Mouse (Mus musculus) small intestine, adult 2 months (tissue): ENCODE data around the gene Crip1. TPM values are rescaled to one million over a fixed set of nuclear protein-coding genes. Genes with fewer than 3 reads are reported as not detected.
A peak's percentile ranks its signal among the peaks of the same experiment; 100 is the strongest.

Source experiments
- H3K27ac ChIP-seq: fragments of 200-500 bp; 2 replicates; pipeline ENCODE4 v1.5.1; 2012; ENCODE audit warnings: low read depth, low read length, control low read depth, inconsistent platforms; ENCODE audit not compliant: insufficient read depth
- H3K27me3 ChIP-seq: fragments of 200-500 bp; 2 replicates; pipeline ENCODE4 v1.6.1; 2012; ENCODE audit warnings: mild to moderate bottlenecking, moderate library complexity, low read length, inconsistent platforms; ENCODE audit not compliant: control insufficient read depth, insufficient read depth
- H3K36me3 ChIP-seq: fragments of 200-500 bp; 2 replicates; pipeline ENCODE4 v1.6.1; 2012; ENCODE audit warnings: mild to moderate bottlenecking, low read length, control low read depth, inconsistent platforms; ENCODE audit not compliant: control insufficient read depth, insufficient read depth
- H3K4me1 ChIP-seq: fragments of 200-500 bp; 2 replicates; pipeline ENCODE4 v1.6.1; 2012; ENCODE audit warnings: low read length, inconsistent platforms, mixed read lengths; ENCODE audit not compliant: control insufficient read depth, insufficient read depth, insufficient read length
- H3K4me3 ChIP-seq: fragments of 200-500 bp; 2 replicates; pipeline ENCODE4 v1.5.1; 2012; ENCODE audit warnings: low read depth, mild to moderate bottlenecking, control low read depth, inconsistent platforms, low read length, moderate library complexity
- CTCF ChIP-seq: fragments of 200-500 bp; IDR thresholded peaks from 2 replicates; pipeline ENCODE4 v1.5.1; 2012; ENCODE audit warnings: low read depth, mild to moderate bottlenecking, control low read depth, inconsistent platforms, low read length, moderate library complexity, mixed read lengths; ENCODE audit not compliant: insufficient replicate concordance, insufficient read length; ENCODE audit errors: extremely low read depth
- POLR2A ChIP-seq: fragments of 200-500 bp; IDR thresholded peaks from 2 replicates; pipeline ENCODE4 v1.6.1; 2012; ENCODE audit warnings: low read depth, mild to moderate bottlenecking, control low read depth, inconsistent platforms, low read length, moderate library complexity
- WGBS: fragments of 180-500 bp; shearing (Covaris S2); methylation state at CpG from one replicate; pipeline ENCODE4 v1.1.7; 2018; 5-methylcytosine and 5-hydroxymethylcytosine counted together
- polyA plus RNA-seq: library from polyadenylated mRNA; depleted of rRNA; stranded (reverse); fragments of >200 nt; gene quantifications from 2 replicates; pipeline ENCODE4 v1.2.3, GENCODE M21; 2012

The Crip1 gene
- polyA plus RNA-seq, 1 experiment, result 16,576 TPM

DNA sequence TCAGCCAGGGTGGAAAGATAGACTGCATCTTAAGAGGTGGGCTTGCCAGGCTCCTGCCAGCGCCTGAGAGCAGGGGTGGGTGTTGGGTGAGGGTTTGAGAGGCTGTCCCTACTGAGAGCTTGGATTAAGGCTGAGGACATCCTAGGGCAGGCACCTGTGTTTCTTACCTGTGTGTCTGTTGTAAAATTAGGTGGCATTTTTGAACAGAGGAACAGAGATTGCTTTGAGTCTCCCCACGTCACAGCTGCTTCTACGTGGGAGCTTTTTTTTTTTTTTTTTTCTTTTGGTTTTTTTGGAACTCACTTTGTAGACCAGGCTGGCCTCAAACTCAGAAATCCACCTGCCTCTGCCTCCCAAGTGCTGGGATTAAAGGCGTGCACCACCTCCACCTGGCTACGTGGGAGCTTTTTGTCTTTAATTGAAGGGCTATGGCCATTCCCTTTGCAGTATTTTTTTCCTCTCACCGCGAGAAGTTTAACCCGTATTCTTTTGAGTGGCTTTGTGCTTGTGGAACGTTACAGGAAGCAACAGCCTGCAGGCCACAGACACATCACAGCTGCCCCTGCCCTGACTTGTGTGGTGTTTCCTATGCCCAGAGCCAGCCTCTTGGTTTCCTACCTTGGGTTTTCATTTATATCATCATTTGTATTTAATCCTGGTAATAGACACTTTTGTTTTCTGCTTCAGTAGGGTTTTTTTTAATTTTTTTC, 44.7 kb upstream of the Crip1 start:
- peaks cover 13% of the 10 kb centered on the region for H3K4me1 ChIP-seq
- TF ChIP-seq POLR2A (no peak), CTCF (no peak)
- H3K4me3 ChIP-seq, result no peak overlapping the region
- H3K27me3 ChIP-seq, result no peaks in the 10 kb centered on the region; the same call in 1 of the 2 replicates
- H3K36me3 ChIP-seq, result no peaks in the 10 kb centered on the region
- H3K27ac ChIP-seq, result no peak overlapping the region
- 80% methylated on average over 9 of the region's 9 CpGs for WGBS

DNA sequence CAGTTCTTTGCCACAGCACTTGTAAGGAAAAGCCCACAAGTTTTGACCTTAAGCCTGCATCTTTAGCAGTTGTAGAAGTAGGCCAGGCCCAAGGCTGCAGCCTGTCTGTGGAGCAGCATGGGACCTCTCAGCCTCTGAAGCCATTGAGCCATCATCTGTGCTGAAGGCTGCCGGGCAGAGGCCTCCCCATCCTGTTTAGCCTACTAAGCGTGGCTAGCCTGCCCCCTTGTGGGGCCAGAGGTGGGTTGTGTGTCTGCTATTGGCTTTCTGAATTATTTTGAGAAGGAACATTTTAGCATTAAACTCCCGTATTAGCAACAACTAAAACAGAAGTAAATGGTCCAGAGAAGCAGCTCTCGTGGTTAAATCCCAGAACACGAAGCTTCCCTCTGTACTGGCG, 43.7 kb upstream of the Crip1 start:
- H3K27me3 ChIP-seq, result no peaks in the 10 kb centered on the region; the same call in 1 of the 2 replicates
- WGBS, result 62% methylated on average over 6 of the region's 6 CpGs
- no peaks in the 10 kb centered on the region for H3K36me3 ChIP-seq
- no peak overlapping the region for H3K4me3 ChIP-seq
- peak; percentile 63; the same call in 1 of the 2 replicates for TF ChIP-seq CTCF
- no peak for TF ChIP-seq POLR2A
- H3K4me1 ChIP-seq, result peaks cover 12% of the 10 kb centered on the region
- H3K27ac ChIP-seq, result no peak overlapping the region

DNA sequence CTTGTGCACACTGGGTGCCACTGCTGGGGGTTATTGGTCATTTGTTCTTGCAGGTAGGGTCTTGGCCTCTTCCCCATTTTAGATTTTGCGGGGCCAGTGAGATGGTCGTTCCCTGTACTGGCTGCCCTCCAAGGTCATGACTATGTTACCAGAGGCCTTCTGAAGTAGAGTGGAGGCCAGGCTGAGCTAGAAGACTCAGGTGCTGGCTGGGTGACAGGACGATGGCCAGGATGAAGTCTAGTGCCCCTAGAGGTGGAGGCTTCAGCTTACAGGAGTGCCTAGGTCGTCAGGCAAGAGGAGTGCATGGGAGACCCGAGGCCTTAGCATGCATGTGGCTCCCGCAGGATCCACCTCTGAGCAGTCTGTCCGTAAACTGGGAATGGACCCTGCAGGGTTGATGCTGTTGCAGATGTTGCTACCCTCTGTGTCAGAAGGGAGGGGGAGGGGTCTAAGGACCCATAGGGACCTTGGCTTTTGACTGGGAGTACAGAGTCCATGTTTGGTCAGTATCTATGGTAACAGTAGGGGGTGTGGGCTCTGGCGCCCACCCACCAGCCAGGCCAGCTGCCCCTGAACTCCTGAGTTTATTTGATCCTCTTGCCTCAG, 42.2 kb upstream of the Crip1 start:
- no peaks in the 10 kb centered on the region for H3K36me3 ChIP-seq
- no peaks in the 10 kb centered on the region for H3K27me3 ChIP-seq
- 65% methylated on average over 8 of the region's 8 CpGs for WGBS
- no peak overlapping the region for H3K27ac ChIP-seq
- no peak overlapping the region for H3K4me3 ChIP-seq
- H3K4me1 ChIP-seq, result peaks cover 7% of the 10 kb centered on the region
- TF ChIP-seq POLR2A, result no peak
- peak; percentile 25; the same call in 1 of the 2 replicates for TF ChIP-seq CTCF

DNA sequence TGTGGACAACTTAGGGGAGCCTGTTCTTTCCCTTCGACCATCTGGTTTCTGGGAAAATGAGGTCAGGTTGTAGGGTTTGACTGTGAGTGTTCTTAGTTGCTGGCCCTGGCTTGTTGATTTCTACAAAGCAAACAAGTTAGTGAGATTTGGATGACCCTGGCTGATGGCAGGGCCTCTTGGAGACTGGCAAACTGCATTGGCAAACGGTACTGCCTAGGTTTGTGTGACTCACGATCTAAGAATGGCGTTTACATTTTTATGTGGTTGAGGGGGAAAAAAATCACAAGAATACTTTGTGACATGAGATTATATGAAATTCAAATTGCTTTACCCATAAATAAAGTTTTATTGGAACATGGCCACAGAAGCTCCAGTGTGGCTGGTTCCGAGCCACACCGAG, 39.7 kb upstream of the Crip1 start:
- Histone ChIP-seq H3K4me1 (peaks cover 10% of the 10 kb centered on the region), H3K27ac (no peak overlapping the region), H3K4me3 (no peak overlapping the region), H3K36me3 (no peaks in the 10 kb centered on the region), H3K27me3 (no peaks in the 10 kb centered on the region)
- 70% methylated on average over 6 of the region's 6 CpGs for WGBS
- no peak for TF ChIP-seq POLR2A

DNA sequence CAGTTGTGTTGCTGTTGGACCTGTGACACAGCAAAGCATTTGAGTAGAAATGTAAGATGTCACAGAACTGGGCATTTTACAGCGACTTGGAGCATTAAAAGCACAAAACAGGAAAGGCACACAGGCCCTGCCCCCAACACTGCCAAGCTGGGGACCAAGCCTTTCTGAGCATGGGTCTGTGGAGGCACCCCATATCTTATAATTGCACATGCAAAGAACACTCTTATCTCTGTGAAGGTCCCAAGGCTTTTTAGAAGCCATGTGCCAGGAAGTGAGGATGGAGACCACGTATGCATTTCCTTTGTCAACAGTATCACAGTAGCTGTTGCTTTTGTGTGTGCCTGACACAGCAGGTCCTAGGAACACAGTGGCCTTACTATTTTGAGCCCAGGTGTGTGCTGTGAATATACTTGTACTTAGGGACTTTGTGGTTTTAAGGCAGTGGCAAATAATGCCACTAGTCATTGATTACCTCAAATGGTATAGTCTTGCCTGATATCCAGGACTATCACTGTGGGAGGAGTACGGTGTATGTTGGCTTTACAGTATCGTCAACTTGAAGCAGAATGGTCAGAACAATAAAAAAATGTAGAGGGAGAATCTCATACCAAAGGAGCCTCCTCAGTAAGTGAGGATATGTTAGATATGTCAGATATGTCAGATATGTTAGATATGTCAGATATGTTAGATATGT, 38.5 kb upstream of the Crip1 start:
- 68% methylated on average over 4 of the region's 4 CpGs for WGBS
- no peak overlapping the region for H3K4me3 ChIP-seq
- H3K27ac ChIP-seq, result no peak overlapping the region
- H3K36me3 ChIP-seq, result no peaks in the 10 kb centered on the region
- TF ChIP-seq POLR2A (no peak), CTCF (no peak)
- no peaks in the 10 kb centered on the region for H3K27me3 ChIP-seq
- peaks cover 18% of the 10 kb centered on the region for H3K4me1 ChIP-seq

DNA sequence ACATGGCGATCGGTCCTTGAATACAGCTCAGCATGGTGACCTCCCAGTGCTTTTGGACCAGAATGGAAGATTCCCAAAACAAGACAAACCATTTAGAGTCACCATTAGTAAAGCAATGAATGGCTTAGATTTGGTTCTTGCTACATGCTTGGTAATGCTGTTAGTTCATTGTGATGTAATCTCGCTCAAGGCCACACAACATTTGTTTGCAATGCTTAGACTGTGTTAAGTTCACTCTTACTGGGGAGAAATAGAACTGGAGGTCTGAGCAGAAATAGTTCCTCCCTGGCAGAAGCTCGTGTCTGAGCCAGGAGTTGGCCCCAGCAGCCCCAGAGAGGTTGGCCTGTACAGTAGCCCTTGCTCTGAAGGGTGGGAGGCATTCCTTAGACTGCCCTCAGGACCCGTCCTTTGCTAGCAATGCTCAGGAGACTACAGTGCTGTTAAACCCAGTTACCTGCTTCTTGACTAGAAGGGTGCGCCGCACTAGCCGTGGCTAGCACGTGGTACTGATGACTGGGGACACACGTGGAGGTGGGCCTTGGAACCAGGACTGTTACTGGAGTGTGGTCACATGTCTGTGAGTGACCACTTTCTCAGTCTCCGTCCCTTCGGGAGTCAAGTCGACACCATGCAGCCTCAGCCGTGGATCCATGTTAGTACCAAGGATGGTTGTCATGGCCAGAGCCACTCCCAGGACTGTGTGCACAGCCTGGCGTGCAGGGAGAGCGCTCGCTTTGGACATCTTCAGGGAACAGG, 37.4 kb upstream of the Crip1 start:
- TF ChIP-seq CTCF (no peak), POLR2A (no peak)

DNA sequence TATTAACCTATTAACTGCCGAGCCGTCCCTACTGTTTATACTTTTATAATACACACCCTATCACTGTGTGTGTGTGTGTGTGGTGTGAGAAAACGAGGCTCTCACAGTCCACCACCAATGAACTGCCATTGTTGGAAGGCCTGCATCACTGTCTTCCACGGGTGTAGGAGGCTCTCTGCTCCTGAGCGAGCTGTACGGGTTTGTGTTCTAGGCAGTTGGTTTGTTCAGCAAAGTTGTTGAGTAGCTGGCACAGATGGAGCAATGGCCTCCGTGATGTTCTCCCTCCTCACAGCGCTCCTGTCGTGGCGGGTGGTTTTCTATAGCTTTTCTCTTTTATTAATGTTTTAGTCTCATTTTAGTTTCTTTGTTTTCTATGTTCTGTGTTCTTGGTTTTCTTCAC, 36.3 kb upstream of the Crip1 start:
- H3K27me3 ChIP-seq, result no peaks in the 10 kb centered on the region
- H3K4me3 ChIP-seq, result no peak overlapping the region
- 87% methylated on average over 10 of the region's 10 CpGs for WGBS
- peaks cover 34% of the 10 kb centered on the region for H3K4me1 ChIP-seq
- H3K27ac ChIP-seq, result no peak overlapping the region
- H3K36me3 ChIP-seq, result no peaks in the 10 kb centered on the region
- TF ChIP-seq CTCF (no peak), POLR2A (no peak)

More for the DNA sequence above, 37.4 kb upstream of the Crip1 start:
- Histone ChIP-seq H3K4me3 (no peak overlapping the region), H3K27ac (no peak overlapping the region), H3K27me3 (no peaks in the 10 kb centered on the region), H3K4me1 (peaks cover 29% of the 10 kb centered on the region), H3K36me3 (no peaks in the 10 kb centered on the region)
- 88% methylated on average over 17 of the region's 17 CpGs for WGBS
